Mouse (Mus musculus) adrenal gland, postnatal 10 days (tissue): ENCODE measurements at regions not wholly inside any gene's neighbourhood (a gene's known extent, or its start where the extent isn't known, plus 50 kb on each side); places are given as distances from the start of the nearest gene placed in this dataset.
A peak's percentile ranks its signal among the peaks of the same experiment; 100 is the strongest.

Experiments
- DNase-seq: peaks from one replicate; pipeline ENCODE4 v3.0.0; 2021; ENCODE audit warnings: mixed read lengths

DNA sequence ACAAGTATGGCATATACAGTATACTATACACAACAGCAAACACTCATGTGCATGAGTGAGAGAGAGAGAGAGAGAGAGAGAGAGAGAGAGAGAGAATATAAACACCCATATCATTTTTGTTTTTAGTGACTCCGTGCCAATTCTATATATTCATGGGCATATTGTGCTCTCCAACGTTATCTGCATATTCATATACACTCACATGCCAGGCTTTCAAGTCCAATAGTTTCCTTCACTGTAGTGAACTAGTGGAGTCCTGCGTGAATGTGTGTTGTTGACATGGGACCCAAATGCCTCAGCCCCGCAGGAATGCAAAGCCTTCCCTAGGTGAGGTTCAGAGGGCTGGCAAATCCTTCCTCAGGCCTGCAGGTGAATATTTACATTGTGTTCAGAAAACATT is 53.4 kb upstream of the Nab1 start:
- no peak for DNase-seq

DNA sequence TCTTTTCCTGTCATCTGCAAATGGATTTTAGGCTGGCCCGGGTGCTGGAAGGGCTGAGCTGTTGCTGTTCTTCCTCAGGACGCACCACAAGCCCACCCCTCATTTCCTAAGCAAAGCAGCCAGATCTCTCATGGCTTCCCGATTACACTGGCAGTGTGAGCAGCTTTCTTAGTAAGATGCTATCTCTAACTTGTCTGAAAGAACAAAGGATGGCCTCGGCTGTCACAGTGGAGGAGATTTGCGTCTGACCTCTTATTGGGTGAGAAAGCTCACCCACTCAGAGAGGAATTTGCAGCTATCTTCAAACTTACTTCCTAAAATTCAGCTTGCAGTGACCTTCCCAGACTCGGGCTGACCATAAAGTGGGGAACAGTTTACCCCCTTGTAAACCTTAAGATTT is 64.7 kb upstream of the Nemp2 start:
- DNase-seq, result peak; percentile 9

DNA sequence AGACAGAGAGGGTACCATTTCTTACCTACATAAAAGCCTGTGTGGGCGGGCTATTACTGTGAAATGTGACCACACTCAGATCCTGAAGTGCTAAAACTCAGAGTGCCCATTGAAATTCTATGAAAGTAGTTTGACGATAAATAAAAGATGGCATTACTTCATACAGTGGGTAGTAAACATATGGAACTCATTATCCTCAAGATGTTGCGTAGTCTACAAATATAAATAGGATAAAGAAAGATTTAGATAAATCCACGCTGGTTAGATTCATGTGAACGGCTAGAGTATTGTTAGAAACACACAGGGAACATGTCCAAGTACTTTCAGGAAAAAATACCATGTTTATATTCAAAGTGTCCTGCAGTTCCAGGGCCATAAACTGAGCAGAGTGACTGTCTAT is 58.8 kb upstream of the Nemp2 start:
- no peak for DNase-seq

DNA sequence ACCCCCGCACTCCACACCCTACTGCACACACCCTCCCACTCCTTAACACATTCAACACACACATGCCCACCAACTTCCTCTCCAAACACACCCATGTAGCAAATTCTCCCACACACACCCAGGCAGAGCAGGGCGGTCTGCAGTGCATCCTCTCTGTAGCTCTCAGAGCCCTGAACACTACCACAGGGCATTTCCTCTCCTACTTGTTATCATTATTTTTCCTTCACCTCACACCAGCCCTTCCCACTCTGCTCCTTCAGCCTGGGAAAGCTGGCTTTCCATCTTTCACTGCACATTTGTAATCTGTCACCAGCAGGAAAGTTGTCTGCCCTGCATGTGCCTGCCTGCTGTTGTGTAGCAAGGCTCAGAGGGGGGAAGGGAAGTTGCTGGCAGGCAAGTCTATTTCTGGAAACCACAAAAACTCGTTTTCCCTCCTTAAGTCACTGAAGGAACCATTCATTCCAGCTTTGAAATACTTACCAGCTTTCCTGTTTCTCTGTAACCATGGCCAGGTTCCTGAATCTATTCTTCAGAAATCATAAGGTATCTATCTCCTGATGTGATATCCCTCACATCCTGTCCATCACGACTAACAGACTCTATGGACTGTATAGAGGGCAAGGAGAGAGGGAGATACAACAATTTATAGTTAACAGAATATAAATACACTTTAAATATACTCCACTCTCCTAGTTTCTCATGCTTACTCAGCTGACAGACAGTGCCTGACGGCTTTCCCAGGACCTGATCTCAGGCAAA is 52.0 kb upstream of the Nemp2 start:
- peak; percentile 11 for DNase-seq

DNA sequence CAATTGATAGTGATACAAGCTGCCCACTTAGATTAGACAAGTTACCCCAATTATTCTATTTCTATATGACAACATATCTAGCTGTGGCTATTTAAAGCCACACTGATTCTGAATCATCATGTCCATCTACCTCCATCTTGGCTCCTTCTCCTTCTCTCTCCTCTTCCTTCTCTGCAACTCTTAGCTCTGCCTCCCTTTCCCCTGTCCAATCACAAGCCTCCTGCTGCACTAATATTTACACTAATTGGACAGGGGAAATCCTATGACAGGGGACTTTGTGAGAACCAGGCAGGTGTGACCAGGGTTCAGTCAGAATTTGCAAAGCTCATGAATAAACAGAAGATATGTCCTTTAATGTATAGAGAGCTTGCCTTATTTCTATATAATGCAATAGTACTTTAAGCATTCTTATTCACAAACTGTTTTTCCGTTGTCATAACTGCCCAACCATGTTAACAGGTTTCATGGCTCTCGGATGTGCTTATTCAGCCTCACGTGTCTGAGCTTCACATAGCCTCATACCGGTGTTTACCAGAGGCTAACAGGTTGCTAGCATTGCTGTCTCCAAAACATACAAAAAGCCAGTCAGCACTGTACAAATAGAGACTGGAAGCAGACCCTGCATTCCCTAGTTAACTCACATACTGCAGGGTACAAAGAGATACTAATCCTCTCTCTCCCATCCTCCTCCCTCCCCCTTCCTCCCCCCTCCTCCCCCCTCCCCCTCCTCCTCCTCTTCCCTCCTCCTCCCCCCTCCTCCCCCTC is 50.2 kb upstream of the Nemp2 start:
- DNase-seq, result no peak
